Mouse (Mus musculus) bone marrow macrophage, adult 2 months (primary cell): Measurements from ENCODE around the gene Vangl1.

Experiments
- CTCF ChIP-seq: IDR thresholded peaks from 2 replicates; pipeline ENCODE4 v1.5.1; 2012; ENCODE audit warnings: low read depth, mild to moderate bottlenecking, low read length, moderate library complexity
- POLR2A ChIP-seq: IDR thresholded peaks from 2 replicates; pipeline ENCODE4 v1.6.1; 2012; ENCODE audit warnings: mild to moderate bottlenecking, low read depth, low read length, borderline replicate concordance

GRCm38 (mm10) chr3:102179869-102180268, 24.6 kb downstream of the Vangl1 start:
- TF ChIP-seq POLR2A (no peak), CTCF (no peak)
